Mouse (Mus musculus): ENCODE results near the gene Klhl11. TPM values are rescaled to one million over a fixed set of nuclear protein-coding genes. Genes with fewer than 3 reads are reported as not detected.
A peak's percentile ranks its signal among the peaks of the same experiment; 100 is the strongest.

The Klhl11 gene
- total RNA-seq, 2 experiments from 2014 or later = 35.0 to 36.3 TPM

DNA sequence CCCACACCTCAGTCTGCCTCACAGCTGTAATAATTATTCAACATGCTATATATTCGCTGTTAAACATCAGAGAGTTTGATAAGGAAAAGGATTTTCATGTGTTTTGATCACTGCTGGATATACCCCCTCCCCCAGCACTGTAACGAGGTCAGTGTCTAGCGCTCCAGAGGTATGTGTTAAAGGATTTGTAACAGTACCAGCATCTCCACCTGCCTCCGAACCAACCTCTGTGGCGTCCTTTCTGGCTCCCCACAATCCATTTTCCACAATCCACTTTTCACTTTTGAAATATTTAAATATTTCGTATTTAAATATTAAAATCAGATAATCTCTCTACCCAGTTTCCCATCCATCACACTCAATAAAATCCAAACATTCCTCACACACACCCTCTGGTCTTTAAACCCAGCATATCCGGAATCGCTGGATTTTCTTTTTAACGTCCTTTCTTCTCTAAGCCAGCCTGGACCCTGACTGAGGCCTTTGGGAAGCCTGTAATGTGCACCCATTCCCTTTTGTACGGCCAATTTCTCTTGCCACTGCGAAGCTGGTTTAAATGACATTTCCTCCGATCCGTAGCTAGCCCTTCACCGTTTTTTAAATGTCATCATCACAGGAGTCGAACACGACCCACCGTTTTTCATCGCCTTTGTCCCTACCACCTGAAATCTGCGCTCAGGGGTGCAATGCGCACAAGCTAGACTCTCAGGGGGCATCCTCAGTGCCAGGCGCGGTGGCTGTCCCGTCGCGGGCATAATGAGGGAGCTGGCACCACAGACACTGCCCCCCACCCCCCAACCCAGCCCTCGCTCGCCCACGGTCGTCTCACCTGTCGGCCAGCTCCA lies 967 bp downstream of the Klhl11 start:
- no peak for DNase-seq

DNA sequence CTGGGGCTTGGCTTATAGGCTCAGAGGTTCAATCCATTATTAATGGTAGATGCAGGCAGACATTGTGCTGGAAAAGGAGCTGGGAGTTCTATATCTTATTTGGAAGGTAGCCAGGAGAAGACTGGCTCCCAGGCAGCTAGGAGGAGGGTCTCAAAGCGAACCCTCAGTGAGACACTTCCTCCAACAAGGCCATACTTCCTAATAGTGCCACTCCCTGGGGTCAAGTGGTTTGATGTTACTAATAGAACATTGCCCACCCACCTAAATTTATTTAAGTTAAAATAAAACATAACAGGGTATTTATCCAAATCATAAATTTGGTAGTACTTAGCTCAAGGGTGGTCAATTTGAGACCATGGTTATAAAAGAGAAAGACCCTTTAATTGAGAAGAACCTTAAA lies 6.7 kb downstream of the Klhl11 start:
- no peak for DNase-seq

DNA sequence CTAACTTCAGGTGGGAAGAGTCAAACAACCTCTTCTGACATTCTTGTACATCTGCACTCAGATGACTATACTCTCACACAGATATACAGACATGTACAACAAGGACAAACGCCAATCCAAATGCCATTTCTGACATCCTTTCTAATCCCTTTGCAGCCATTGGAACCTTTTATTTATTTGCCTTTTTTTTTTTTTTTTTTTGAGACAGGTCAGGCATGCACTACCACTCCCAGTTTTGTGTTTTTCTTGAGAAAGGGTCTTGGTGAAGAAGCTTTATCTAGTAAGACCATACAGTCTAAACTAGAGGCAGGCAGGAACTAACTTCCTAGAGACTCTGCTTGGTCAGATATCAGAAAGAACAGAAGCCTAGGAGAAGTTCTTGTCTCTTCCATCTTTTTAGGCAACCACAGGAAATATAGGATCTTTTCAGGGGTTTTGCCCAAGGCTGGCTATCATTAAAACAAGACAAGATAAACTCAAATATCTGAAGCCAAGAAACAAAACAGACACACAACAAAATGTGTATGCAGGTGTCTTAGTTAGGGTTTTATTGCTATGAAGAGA lies 7.2 kb downstream of the Klhl11 start:
- no peak for DNase-seq

DNA sequence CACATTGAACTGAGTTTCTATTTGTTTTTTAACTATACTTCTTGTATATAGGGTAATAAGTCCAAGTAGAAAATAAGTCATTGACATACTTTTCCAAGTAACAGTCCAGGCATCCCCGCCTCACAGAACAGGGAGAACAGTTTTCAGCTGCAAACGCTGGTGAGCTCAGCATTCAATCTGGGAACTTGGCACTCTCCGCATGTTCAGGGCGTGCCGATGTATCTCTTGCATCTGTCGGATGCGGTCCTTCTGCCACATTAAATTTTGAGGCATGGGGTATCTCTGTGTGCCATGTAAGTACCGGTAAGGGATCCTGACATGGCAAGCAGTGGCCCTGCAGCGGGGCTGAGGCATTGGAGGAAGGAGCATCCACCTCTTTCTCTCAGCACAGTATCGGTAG lies 9.8 kb downstream of the Klhl11 start:
- no peak for DNase-seq

DNA sequence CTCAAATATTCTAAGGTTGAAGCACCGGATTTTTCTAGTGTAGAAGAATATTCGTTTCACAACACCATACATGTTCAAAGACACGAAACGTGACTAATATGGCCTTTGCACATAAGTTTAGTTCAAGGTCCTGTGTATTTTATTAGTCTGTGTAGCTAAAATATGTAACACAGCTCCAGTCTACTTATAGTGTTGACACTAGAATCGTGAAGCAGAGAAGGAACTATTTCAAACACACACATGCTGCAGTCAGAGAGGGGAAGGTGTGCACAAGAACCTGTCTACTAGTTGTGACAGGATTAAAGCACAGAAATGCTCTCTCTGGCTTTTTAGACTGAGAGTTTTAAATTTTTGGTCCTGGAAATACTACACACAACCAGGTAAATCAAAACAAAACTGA lies 14.8 kb downstream of the Klhl11 start:
- no peak for DNase-seq

DNA sequence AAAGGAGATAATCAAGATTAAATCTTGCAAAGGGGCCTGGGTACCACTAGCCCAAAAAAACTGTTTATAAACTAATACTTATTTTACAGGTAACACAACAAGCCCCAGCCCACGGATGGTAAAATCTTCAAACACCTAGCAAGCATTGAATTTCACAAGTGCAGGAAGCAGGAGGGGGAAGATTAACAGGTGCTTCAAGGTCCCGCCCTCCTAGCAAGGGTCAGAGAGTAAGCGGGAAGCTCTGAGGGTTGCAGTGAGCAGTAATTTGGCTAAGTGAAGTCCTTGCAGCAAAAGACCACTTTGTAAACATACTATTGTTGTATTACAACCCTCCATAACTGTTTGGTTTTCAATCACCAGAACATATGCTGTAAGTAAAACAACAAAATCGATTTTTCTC lies 15.3 kb downstream of the Klhl11 start:
- no peak for DNase-seq

DNA sequence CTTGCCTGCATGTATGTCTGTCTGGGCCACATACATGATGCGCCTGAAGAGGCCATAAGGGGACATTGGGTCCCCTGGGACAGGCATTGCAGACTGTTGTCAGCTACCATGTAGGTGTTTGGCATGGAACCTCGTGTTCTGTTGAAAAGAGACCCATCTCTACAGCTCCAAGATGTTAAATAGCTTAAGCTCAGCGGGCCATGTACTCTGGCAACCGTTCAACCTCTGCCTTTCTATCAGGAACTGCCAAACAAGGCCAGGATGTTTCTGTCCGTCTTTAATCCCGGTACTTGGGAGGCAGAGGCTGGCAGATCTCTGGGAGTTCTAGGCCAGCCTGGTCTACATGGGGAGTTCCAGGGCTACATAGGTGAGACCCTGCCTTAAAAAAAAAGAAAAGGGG lies 29.9 kb downstream of the Klhl11 start:
- no peak for DNase-seq

DNA sequence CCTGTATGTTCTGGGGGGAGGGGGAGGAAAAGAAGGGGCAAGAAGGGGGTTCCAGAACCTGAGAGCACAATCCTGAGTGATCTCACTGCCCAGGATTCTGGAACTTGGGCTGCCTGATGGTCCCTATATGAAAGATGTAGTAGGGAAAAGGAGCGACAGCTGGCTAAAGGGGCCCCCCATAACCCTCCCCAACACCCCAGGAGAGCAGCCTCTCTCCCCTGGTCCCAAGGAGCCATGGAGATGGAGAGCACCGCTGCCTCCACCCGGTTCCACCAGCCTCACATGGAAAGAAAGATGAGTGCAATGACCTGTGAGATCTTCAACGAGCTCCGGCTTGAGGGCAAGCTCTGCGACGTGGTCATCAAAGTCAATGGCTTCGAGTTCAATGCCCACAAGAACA lies 30.7 kb downstream of the Klhl11 start, which contains the start of the genes Nt5c3b and Klhl10:
Gene Nt5c3b (minus strand): TSS at position 12 of the 400 bp plus-strand sequence.
Gene Klhl10 (plus strand): TSS at position 121 of the 400 bp plus-strand sequence.
- DNase-seq = no peak

DNA sequence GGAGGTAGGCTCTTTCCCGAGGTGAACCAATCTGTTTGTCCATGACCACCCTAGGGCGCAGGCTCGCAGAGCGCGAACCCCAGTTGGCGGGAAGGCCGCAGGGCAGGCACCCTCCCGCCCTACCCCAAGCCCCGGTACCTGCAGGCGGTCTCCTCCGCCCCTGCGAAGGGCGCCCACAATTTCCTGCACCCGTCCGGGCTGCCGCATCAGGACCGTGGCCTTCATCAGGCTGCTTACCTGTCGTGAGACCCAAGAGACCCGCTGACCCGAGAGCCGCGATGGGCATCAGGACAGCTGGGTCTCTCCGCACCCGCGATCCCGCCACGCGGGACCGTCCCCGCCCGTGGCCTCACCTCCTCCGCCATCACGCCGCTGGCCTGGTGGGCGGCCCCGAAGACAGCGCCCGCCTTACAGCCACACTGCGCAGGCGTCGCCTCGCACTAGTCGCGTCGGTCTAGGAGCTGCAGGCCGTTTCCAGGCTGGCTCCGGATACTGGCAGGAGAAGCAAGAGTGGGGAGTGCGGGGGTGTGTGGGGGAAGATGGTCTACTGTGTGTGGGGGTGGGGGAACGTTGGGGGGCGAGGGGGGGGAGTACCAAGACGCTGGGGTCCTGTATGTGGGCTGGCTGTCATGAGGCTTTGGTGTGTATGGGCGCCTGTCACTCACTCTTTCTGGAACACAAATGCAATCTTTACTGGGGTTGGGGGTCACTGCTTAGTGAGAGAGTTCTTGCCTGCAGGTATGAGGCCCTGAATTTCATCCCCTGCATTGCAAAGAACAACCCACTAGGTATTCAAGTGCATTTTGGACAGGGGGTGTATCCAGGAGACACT lies 31.6 kb downstream of the Klhl11 start:
- DNase-seq = peak; percentile 93

DNA sequence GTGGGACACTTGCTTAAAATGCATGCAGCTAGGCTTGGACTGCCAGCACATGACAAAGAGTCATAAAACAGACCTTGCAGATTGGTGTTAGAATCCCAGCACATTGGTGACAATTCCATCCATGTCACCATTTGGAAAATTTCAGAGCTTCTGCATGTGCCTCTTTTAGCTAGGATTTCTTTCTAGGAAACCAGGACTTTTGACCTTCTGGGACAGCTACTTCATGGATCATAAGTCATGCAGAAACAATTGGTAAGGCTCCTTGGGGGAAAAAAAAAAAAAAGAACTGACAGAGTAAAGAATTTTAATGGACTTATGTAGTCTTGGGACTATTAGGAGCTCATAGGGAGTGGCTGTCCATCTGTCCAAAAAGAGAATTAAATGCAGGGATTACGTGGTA lies 34.6 kb downstream of the Klhl11 start:
- DNase-seq = no peak

DNA sequence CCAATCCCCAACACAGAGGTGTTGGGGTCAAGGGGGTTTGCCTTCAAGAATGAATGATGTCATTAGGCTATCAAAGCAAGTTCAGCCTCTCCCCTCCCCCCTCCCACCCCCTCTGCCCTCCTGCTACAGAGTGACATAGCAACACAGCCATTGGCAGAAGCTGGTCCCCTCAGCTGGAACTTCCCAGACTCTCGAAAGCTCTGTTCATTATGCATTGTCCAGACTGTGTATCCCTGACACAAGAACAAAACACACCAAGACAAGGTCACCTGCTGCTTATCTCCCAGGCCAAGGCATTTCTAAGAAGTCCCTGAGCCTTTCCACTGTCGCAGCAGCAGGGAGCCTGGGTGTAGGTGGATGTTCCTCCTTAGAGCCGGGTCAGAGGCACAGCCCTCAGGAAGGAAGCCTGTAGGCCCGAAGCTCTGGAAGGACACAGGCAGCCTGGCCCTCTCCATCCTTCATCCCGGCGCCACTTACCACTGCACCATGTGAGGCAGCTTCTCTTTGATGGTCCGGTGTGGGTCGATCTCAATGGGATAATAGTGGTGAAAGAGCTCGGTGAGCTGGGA lies 36.8 kb downstream of the Klhl11 start:
- no peak for DNase-seq

DNA sequence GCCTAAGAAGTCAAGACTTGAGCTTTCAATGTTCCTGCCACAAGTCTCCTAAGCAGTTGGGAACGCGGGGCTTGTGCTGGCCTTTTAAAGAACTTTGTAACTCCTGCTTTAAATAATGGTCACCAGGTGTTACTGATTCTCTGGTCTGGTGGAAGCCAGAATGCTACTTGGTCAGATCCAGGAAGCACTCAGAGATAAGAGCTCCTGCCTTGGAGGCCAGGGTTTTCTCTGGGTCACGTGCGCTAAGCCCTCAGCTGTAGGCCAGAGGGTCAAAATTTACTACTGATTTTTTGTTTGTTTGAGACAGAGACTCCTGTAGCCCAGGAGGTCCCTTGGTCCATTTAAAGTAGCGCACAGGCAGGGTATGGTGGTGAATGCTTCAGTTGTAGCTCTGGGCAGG lies 40.5 kb downstream of the Klhl11 start:
- DNase-seq = no peak

DNA sequence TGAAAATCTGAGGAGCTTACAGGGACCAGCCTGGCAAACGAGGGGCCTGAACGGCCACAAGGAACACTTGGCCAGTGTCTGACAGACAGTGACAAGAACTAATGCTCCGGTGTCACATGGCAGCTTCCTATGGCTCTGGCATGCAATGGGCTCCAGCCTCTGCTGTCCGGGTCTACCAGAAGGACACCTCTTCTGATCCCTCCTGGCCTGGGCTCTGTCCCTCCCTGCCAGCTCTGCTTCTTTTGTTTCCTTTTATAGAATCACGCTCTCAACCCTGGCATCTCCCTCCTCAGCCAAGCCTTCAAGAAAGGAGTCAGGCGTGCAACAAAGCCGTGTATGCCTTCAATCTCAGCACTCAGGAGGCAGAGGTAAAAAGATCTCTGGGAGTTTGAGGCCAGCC lies 42.5 kb downstream of the Klhl11 start:
- no peak for DNase-seq

DNA sequence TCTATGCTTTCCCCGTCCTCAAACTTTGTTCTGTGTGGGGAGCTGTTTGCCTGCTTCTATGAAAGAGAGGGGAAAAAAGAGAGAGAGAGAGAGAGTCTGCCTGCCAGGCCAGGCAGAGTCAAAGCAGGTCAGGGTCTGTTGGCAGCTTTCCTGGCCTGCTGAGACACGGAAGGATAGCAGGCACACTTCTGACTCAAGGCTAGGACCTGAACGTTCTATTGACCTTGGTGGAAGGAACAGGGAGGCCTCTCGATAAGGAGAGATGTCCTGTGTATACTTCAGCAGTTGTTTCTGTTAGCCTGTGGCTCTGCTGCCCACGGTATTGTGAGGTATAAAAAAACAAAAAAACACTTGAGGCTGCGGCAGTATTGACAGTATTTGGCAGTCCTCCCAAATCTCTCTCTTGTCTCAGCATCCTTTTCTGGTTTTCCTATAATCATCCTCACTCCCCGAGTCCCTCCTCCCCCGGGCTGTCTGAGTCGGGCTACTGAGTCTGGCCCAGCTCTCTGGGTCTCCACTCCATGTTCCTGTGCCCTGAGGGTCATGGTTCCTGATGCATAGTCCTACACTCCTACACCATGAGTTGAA lies 43.8 kb downstream of the Klhl11 start:
- DNase-seq = peak; percentile 85

DNA sequence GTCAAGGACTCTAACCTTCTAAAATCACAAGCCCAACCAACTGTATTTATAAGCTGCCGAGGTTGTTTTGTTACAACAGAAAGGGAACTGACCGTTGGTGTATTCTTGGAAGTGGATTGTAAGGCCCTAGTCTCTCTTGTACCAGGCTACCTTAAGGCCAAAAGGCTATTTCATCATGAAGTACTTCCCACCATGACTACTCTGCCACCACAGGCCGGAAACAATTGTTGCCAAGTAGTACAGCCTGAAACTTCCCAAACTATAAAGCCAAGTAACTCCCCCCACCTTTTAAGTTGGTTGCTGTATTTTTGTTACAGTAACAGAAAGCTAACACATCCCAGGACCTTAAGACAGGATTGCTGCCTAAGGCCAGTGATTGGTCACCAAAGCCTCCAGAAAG lies 45.7 kb downstream of the Klhl11 start:
- no peak for DNase-seq

DNA sequence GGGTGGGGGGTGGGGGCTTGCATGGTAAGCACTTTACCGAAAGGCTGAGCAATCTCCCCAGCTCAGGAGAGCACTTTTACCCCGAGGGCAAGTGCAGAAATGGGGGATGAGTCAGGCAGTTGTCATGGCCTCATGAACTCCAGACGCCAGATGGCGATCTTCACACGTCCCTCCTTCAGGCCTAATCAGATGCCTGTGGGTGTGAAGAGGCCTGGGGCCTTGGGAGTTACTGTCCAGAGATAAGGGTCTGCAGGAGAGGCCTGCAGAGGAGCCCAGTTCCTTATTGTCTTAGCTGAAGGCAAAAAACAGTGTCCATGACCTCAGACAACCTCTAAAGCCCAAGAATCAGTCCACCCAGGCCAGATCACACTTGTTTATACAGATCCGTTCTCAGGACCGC lies 46.7 kb downstream of the Klhl11 start:
- peak; percentile 86 for DNase-seq

DNA sequence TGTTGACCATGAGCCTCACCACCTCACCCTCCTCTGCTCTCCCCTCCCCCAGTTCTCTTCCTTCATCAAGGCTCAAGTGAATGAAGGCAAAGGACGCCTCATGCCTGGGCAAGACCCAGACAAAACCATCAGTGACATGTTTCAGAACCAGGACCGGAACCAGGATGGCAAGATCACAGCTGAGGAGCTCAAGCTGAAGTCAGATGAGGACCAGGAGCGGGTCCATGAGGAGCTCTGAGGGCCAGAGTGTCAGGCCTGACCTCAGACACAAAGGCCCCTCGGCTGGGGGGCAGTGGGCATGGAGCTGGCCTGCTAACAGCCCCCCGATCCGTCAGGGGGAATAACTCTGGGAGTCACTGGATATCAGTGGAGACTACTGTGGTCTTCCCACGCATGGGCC lies 48.7 kb downstream of the Klhl11 start:
- DNase-seq = no peak

DNA sequence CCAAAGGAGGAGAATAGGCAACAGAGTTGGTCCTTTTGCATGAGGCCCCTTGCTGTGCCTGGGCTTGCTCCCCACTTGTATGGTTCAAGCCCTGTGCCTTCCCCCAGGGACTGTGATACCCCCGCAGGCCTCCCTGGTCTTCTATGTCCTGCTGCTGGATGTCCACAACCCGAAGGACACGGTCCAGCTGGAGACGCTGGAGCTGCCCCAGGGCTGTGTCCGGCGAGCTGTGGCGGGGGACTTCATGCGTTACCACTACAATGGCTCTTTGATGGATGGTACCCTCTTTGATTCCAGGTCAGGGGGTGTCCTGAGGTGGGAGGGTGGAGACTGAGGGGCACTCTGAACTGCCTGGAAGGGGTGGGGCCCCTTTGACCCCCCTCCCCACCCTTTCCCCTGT lies 51.0 kb downstream of the Klhl11 start:
- DNase-seq = no peak

DNA sequence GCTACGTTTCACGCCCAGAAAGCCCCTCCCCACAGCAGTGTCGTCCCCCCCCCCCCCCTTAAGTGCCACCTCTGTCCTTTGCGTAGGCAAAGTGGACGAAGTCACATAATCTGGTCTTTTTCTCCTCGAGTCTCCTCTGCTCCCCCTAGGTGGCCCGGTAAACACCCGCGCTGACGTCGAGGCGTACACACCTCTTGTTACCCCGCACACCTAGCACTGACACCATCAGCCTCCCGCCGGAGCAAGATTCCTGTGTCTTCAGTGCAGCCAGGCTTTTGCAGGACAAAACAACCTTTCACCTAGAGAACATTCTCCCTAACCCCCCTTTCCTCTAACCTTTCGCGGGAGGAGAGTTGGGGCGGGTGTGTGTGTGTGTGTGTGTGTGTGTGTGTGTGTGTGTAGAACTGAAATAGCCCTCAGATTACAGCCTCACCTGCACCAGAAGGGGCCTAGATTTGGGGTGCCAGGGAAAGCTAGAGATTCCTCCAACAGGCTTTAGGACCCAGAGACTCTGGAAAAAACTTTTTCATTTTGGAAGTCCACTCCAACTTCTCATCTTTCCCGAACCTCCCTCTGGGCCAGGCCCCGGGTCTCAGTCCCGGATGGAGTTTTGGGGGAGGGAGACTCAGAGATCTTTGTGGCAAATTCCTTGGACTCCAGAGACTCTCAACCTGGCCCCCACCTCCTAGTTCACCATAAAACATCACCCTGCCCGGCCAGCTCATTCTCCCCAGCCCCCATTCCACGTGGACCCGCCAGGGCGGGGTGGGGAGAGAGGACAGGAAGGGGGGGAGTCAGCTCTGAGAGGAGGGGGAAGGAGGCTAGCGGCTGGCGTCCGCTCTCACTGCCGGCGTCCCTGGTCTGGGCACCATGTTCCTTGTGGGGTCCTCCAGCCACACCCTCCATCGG lies 57.4 kb downstream of the Klhl11 start, which contains the start of gene Fkbp10:
Gene Fkbp10 (plus strand): TSS at position 784 of the 909 bp plus-strand sequence.
- DNase-seq = peak; percentile 81

DNA sequence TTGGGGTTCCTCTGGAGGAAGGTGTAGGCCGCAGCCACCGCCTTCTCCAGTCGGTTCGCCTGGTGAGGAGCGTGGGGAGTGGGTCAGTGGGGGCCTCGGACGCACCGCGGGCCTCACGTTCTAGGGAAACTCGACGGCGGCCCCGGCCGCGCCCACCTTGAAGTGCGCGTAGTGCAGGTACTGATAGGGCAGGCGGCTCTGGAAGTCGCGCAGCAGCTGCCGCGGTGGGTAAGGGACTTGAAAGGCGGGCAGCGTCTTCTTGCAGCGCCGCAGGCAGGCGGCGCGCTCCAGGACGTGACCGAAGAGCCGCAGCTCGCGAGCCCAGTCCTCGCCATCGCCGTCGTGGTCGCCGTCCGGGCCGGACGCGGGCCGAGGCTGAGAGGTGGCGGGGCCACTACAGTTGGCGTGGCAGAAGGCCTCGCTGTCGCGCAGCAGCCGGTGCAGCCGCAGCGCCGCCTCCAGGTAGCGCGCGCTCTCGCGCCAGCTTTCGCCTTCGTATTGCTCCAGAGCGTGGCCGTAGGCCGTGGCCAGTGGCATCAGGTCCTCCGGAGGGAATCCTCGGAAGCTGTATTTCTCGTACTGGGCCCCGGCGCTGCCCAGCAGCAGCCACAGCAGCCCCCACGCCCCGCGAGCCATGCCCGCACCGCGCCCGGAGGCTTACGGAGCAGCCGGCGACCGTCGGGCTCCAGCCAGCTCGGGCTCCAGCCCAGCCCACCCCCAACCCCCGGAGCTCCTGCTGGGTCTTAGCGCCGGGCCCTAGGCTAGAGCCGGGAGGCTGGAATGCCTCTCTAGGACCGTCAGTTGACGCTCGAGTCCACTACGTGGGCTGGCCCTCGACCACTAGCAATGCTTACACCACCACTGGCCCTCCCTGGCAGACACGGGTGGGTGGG lies 58.3 kb downstream of the Klhl11 start, which contains the start of gene P3h4:
Gene P3h4 (minus strand): TSS at position 816 of the 893 bp plus-strand sequence.
- DNase-seq = peak; percentile 90

Measured in adrenal gland, postnatal 10 days (tissue).